Mouse (Mus musculus) heart, postnatal 0 days (tissue): ENCODE data around the gene Igf2bp3. TPM values are rescaled to one million over a fixed set of nuclear protein-coding genes. Genes with fewer than 3 reads are reported as not detected.

Experiments used
- ATAC-seq: fragments of 200-750 bp; cut with Nextera tagmentation; 2 replicates; pipeline ENCODE4 v1.8.0; 2017; ENCODE audit warnings: low read depth, moderate number of reproducible peaks, moderate library complexity; ENCODE audit not compliant: insufficient read depth
- DNase-seq: peaks from one replicate; pipeline ENCODE4 v3.0.0-alpha.2; 2016; ENCODE audit warnings: low spot score
- H3K27ac ChIP-seq: fragments of 300-500 bp; sonication (generic); 2 replicates; pipeline ENCODE4 v1.5.1; 2014; ENCODE audit warnings: low read depth, mild to moderate bottlenecking
- H3K27me3 ChIP-seq: fragments of 300-500 bp; sonication (generic); 2 replicates; pipeline ENCODE4 v1.6.1; 2014; ENCODE audit warnings: low read length, mixed read lengths; ENCODE audit not compliant: control insufficient read depth, insufficient read depth
- H3K36me3 ChIP-seq: fragments of 300-500 bp; sonication (generic); replicated peaks from 2 replicates; pipeline ENCODE4 v1.6.1; 2014; ENCODE audit warnings: low read length, mixed read lengths; ENCODE audit not compliant: control insufficient read depth, insufficient read depth
- H3K4me1 ChIP-seq: fragments of 300-500 bp; sonication (generic); 2 replicates; pipeline ENCODE4 v1.6.1; 2014; ENCODE audit warnings: antibody characterized with exemption; ENCODE audit not compliant: control insufficient read depth, insufficient read depth
- H3K4me2 ChIP-seq: fragments of 300-500 bp; sonication (generic); 2 replicates; pipeline ENCODE4 v1.6.1; 2014; ENCODE audit warnings: low read depth, mild to moderate bottlenecking, low read length, moderate library complexity
- H3K4me3 ChIP-seq: fragments of 300-500 bp; sonication (generic); 2 replicates; pipeline ENCODE4 v1.5.1; 2014; ENCODE audit warnings: low read depth, low read length
- H3K9ac ChIP-seq: fragments of 300-500 bp; sonication (generic); replicated peaks from 2 replicates; pipeline ENCODE4 v1.6.1; 2014; ENCODE audit warnings: low read depth, low read length, mixed read lengths
- H3K9me3 ChIP-seq: fragments of 300-500 bp; sonication (generic); replicated peaks from 2 replicates; pipeline ENCODE4 v1.6.1; 2016; ENCODE audit warnings: low read length; ENCODE audit not compliant: control insufficient read depth
- CTCF ChIP-seq: IDR thresholded peaks from 2 replicates; pipeline ENCODE4 v1.5.1; 2016; ENCODE audit warnings: antibody characterized with exemption, control low read depth, low read depth
- EP300 ChIP-seq: IDR thresholded peaks from 2 replicates; pipeline ENCODE4 v1.6.1; 2016; ENCODE audit warnings: antibody characterized with exemption, low read depth
- WGBS: fragments of 180-500 bp; shearing (Covaris S2); extraction: QIAGEN DNeasy Blood & Tissue Kit; methylation state at CpG from one replicate; pipeline ENCODE4 v1.1.7; 2014; 5-methylcytosine and 5-hydroxymethylcytosine counted together
- polyA plus RNA-seq: library from polyadenylated mRNA; unstranded; fragments of >200 nt; fragmentation: Nextera tagmentation; extraction: Ambion mirVana; gene quantifications from 2 replicates; pipeline ENCODE4 v1.2.1, GENCODE M21; 2015
- total RNA-seq: library from RNA; depleted of rRNA; stranded (reverse); fragments of >200 nt; gene quantifications from 2 replicates; pipeline ENCODE4 v1.2.3, GENCODE M21; 2014; ENCODE audit warnings: low replicate concordance

Gene Igf2bp3
- total and polyA plus RNA-seq, 2 experiments from 2014 or later = 9.4 to 21.0 TPM

- no peak overlapping the region for H3K4me3 ChIP-seq
- peak overlapping the region; percentile 53 for H3K4me2 ChIP-seq
- H3K9ac ChIP-seq = no peak overlapping the region
- H3K27me3 ChIP-seq = no peaks in the 10 kb centered on the region
- TF ChIP-seq CTCF = no peak
- no peak for TF ChIP-seq EP300
- no peaks in the 10 kb centered on the region for H3K9me3 ChIP-seq
- 57% methylated on average over 5 of the region's 5 CpGs for WGBS
- ATAC-seq = no peak
- H3K4me1 ChIP-seq = peaks cover 37% of the 10 kb centered on the region
- DNase-seq = no peak
- H3K36me3 ChIP-seq = peaks cover 18% of the 10 kb centered on the region
- peak overlapping the region; percentile 79 for H3K27ac ChIP-seq
Observed at GRCm38 (mm10) chr6:49097596-49098110, 117.1 kb downstream of the Igf2bp3 start.

DNA sequence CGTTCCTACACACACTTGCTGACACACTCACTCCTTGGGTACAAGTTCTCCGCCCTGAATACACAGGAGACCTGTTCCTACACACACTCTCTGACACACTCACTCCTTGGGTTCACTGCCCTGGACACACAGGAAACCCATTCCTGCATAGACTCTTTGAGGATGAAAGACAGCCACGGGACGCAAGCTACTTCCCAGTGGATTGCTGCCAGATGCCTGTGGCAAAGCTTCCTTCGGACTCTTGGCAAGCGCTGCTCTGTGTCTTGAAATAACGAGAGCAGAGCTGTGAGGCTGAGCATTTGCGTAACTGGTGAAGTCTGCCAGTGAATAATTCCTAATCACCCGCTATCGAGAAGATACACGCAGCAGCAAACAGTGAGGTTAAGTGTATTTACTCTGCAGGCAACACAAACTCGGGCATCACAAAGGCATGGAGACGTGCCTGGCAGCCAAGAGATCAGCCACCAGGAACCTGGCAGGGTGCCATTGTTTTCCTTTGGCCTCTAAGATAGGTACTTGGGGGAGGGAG, 117.8 kb downstream of the Igf2bp3 start:
- Histone ChIP-seq H3K4me1 (peaks cover 37% of the 10 kb centered on the region), H3K27me3 (no peaks in the 10 kb centered on the region), H3K9me3 (no peaks in the 10 kb centered on the region), H3K27ac (peak overlapping the region; percentile 79), H3K36me3 (peaks cover 23% of the 10 kb centered on the region), H3K4me3 (peak overlapping the region; percentile 23), H3K4me2 (peak overlapping the region; percentile 53), H3K9ac (no peak overlapping the region)
- TF ChIP-seq EP300 = no peak
- no peak for TF ChIP-seq CTCF
- ATAC-seq (peak; percentile 70), DNase-seq (peak; percentile 75)
- WGBS = 10% methylated on average over 13 of the region's 13 CpGs

DNA sequence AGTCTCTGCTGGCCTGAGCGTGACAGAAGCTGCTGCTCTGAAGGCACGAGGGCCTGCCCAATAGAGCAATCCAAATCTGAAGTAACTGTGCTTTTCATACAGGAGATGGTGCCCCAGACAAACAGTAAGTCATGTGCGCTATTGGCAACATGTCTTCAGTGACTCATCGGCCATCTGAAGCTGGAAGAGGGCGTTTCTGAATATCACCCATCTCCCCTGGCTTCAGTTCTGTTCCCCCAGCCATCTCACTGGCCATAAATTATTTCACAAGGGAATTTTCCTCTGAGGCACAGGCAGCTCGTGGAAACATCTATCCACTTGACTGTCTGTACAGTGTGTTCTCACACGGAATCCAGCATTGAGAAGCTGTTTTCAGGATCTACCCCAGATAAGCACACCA, 118.3 kb downstream of the Igf2bp3 start:
- 38% methylated on average over 7 of the region's 7 CpGs for WGBS
- H3K27me3 ChIP-seq = no peaks in the 10 kb centered on the region
- DNase-seq = peak; percentile 66
- peak overlapping the region; percentile 53 for H3K4me2 ChIP-seq
- H3K9me3 ChIP-seq = no peaks in the 10 kb centered on the region
- H3K36me3 ChIP-seq = peaks cover 28% of the 10 kb centered on the region
- peaks cover 37% of the 10 kb centered on the region for H3K4me1 ChIP-seq
- H3K27ac ChIP-seq = peak overlapping the region; percentile 79
- H3K4me3 ChIP-seq = no peak overlapping the region
- ATAC-seq = peak; percentile 59
- no peak for TF ChIP-seq EP300
- TF ChIP-seq CTCF = no peak
- no peak overlapping the region for H3K9ac ChIP-seq

DNA sequence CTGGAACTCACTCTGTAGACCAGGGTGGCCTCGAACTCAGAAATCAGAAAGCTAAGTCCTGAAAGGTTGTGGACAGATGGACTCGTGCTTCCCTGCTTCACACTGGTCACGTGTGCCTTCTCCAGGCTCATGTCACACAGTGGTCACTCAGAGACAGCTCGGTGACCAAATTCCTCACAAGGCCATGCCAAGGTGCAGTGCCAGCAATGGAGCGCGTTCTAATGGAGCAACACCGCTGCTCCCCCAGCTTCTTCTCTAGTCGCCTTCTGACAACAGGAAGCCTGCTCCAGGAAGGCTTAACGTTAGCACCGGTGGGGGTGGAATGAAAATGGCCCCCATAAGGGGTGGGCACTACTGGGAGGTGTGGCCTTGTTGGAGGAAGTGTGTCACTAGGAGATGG, 119.8 kb downstream of the Igf2bp3 start:
- H3K9me3 ChIP-seq = no peaks in the 10 kb centered on the region
- H3K4me2 ChIP-seq = no peak overlapping the region
- H3K4me1 ChIP-seq = peaks cover 30% of the 10 kb centered on the region
- TF ChIP-seq CTCF (no peak), EP300 (no peak)
- no peak overlapping the region for H3K9ac ChIP-seq
- H3K36me3 ChIP-seq = peaks cover 42% of the 10 kb centered on the region
- H3K27ac ChIP-seq = no peak overlapping the region
- 88% methylated on average over 10 of the region's 10 CpGs for WGBS
- no peaks in the 10 kb centered on the region for H3K27me3 ChIP-seq
- H3K4me3 ChIP-seq = no peak overlapping the region
- ATAC-seq = no peak
- DNase-seq = no peak

GRCm38 (mm10) chr6:49083008-49083407, 131.7 kb downstream of the Igf2bp3 start:
- H3K36me3 ChIP-seq = peaks cover 47% of the 10 kb centered on the region
- no peak overlapping the region for H3K27ac ChIP-seq
- H3K9ac ChIP-seq = no peak overlapping the region
- no peak overlapping the region for H3K4me2 ChIP-seq
- no peak overlapping the region for H3K4me3 ChIP-seq
- ATAC-seq = no peak
- no peaks in the 10 kb centered on the region for H3K27me3 ChIP-seq
- no peaks in the 10 kb centered on the region for H3K4me1 ChIP-seq
- DNase-seq = no peak
- TF ChIP-seq EP300 (no peak), CTCF (no peak)
- WGBS = 89% methylated on average over 4 of the region's 4 CpGs
- no peaks in the 10 kb centered on the region for H3K9me3 ChIP-seq

GRCm38 (mm10) chr6:49079313-49079712, 135.4 kb downstream of the Igf2bp3 start:
- TF ChIP-seq CTCF (no peak), EP300 (no peak)
- WGBS = 86% methylated on average over 1 of the region's 1 CpGs

More at GRCm38 (mm10) chr6:49079313-49079712, 135.4 kb downstream of the Igf2bp3 start:
- H3K4me1 ChIP-seq = peaks cover 9% of the 10 kb centered on the region; the same call in 1 of the 2 replicates
- H3K36me3 ChIP-seq = peaks cover 19% of the 10 kb centered on the region
- DNase-seq = no peak
- H3K9me3 ChIP-seq = no peaks in the 10 kb centered on the region
- no peak for ATAC-seq
- no peak overlapping the region for H3K4me3 ChIP-seq
- no peak overlapping the region for H3K27ac ChIP-seq
- H3K9ac ChIP-seq = no peak overlapping the region
- no peaks in the 10 kb centered on the region for H3K27me3 ChIP-seq
- no peak overlapping the region for H3K4me2 ChIP-seq
